Comparison of ENCODE assay signal across 11 mouse cellular contexts in genomic region chr11:24716539-24717287, GRCm38 (mm10).
A peak's percentile ranks its signal among the peaks of the same experiment; 100 is the strongest.
DNase-seq lines count a peak whose midpoint lies in the region; ATAC-seq lines count a peak whose summit lies in the region.
"Had no signal": no experiment of that assay in that cellular context is flagged by ENCODE, and none has a peak within 500 bp of the region (broad histone marks: within the 10 kb centered on the region; RNA-seq: fewer than 3 reads in every experiment).

No protein-coding gene starts in this region.

- no peaks in the 10 kb centered on the region for H3K36me3 ChIP-seq in midbrain, embryonic 14.5 days (ENCODE audit: control insufficient read depth, insufficient read depth, low read length)
- no peaks in the 10 kb centered on the region for H3K36me3 ChIP-seq in midbrain, embryonic 10.5 days
- H3K36me3 ChIP-seq in hindbrain, embryonic 15.5 days, result no peaks in the 10 kb centered on the region
- H3K36me3 ChIP-seq in kidney, embryonic 15.5 days, result no peaks in the 10 kb centered on the region
- H3K36me3 ChIP-seq: embryonic facial prominence, embryonic 10.5 days; liver, embryonic 13.5 days; midbrain, embryonic 12.5 days had no signal

- peaks cover 12% of the 10 kb centered on the region for H3K4me1 ChIP-seq in midbrain, embryonic 14.5 days (ENCODE audit: control insufficient read depth, insufficient read depth, low read length)
- H3K4me1 ChIP-seq in midbrain, embryonic 10.5 days, result peaks cover 8% of the 10 kb centered on the region; the same call in 1 of the 2 replicates
- peaks cover 16% of the 10 kb centered on the region for H3K4me1 ChIP-seq in hindbrain, embryonic 15.5 days (replicated peaks)
- H3K4me1 ChIP-seq in kidney, embryonic 15.5 days, result no peaks in the 10 kb centered on the region
- H3K4me1 ChIP-seq: embryonic facial prominence, embryonic 10.5 days; liver, embryonic 13.5 days had no signal

- H3K27me3 ChIP-seq in midbrain, embryonic 14.5 days (ENCODE audit: control insufficient read depth, insufficient read depth, low read length), result no peaks in the 10 kb centered on the region
- H3K27me3 ChIP-seq in midbrain, embryonic 10.5 days (ENCODE audit: low read depth, poor library complexity, severe bottlenecking), result no peaks in the 10 kb centered on the region
- no peaks in the 10 kb centered on the region for H3K27me3 ChIP-seq in hindbrain, embryonic 15.5 days
- H3K27me3 ChIP-seq in kidney, embryonic 15.5 days, result no peaks in the 10 kb centered on the region
- H3K27me3 ChIP-seq: liver, embryonic 13.5 days; midbrain, embryonic 12.5 days had no signal

- intact Hi-C loops in left cerebral cortex, postnatal 36 days (cut with DNase I), result no loop called here

- H3K27ac ChIP-seq in midbrain, embryonic 14.5 days (replicated peaks; ENCODE audit: low read depth, low read length), result peak overlapping the region; percentile 61
- no peak overlapping the region for H3K27ac ChIP-seq in midbrain, embryonic 10.5 days (replicated peaks)
- H3K27ac ChIP-seq in hindbrain, embryonic 15.5 days (replicated peaks), result peak overlapping the region; percentile 27; the same call in 1 of the 2 replicates
- H3K27ac ChIP-seq in kidney, embryonic 15.5 days, result no peak overlapping the region
- H3K27ac ChIP-seq: embryonic facial prominence, embryonic 10.5 days; liver, embryonic 13.5 days; midbrain, embryonic 12.5 days had no signal

- H3K9ac ChIP-seq in midbrain, embryonic 14.5 days (replicated peaks; ENCODE audit: low read length), result no peak overlapping the region
- no peak overlapping the region for H3K9ac ChIP-seq in hindbrain, embryonic 15.5 days
- no peak overlapping the region for H3K9ac ChIP-seq in kidney, embryonic 15.5 days
- H3K9ac ChIP-seq: liver, embryonic 13.5 days; midbrain, embryonic 12.5 days had no signal

- H3K9me3 ChIP-seq in midbrain, embryonic 14.5 days (ENCODE audit: control insufficient read depth, low read length), result no peaks in the 10 kb centered on the region
- no peaks in the 10 kb centered on the region for H3K9me3 ChIP-seq in midbrain, embryonic 10.5 days (replicated peaks)
- no peaks in the 10 kb centered on the region for H3K9me3 ChIP-seq in hindbrain, embryonic 15.5 days
- H3K9me3 ChIP-seq in kidney, embryonic 15.5 days (replicated peaks), result no peaks in the 10 kb centered on the region
- H3K9me3 ChIP-seq: embryonic facial prominence, embryonic 10.5 days; liver, embryonic 13.5 days; midbrain, embryonic 12.5 days had no signal

- WGBS in midbrain, embryonic 14.5 days, result 52% methylated on average over 12 of the region's 12 CpGs
- 86% methylated on average over 12 of the region's 12 CpGs for WGBS in midbrain, embryonic 10.5 days
- WGBS in hindbrain, embryonic 15.5 days, result 39% methylated on average over 12 of the region's 12 CpGs
- WGBS in kidney, embryonic 15.5 days, result 73% methylated on average over 12 of the region's 12 CpGs

- peak; percentile 17; the same call in 1 of the 2 replicates for ATAC-seq in midbrain, embryonic 14.5 days (ENCODE audit: low FRiP score, low TSS enrichment)
- 0 out of 2 replicates have a peak, but pooled peaks have one; percentile 51 for ATAC-seq in hindbrain, embryonic 15.5 days (ENCODE audit: low FRiP score, low read depth)
- ATAC-seq in kidney, embryonic 15.5 days (replicated peaks; ENCODE audit: low FRiP score), result no peak

- no peak overlapping the region for H3K4me3 ChIP-seq in midbrain, embryonic 14.5 days (replicated peaks; ENCODE audit: low read depth, low read length)
- no peak overlapping the region for H3K4me3 ChIP-seq in midbrain, embryonic 10.5 days
- H3K4me3 ChIP-seq in hindbrain, embryonic 15.5 days, result no peak overlapping the region
- no peak overlapping the region for H3K4me3 ChIP-seq in kidney, embryonic 15.5 days (replicated peaks)
- H3K4me3 ChIP-seq: embryonic facial prominence, embryonic 10.5 days; liver, embryonic 13.5 days; midbrain, embryonic 12.5 days had no signal

- peak; percentile 69 for DNase-seq in midbrain, embryonic 14.5 days
- DNase-seq in midbrain, embryonic 10.5 days (ENCODE audit: low spot score), result no peak
- peak; percentile 18 to 23 for DNase-seq in left cerebral cortex, postnatal 36 days (ENCODE audit: low spot score in 2 of 2)
- no peak for DNase-seq in lung, postnatal 4 days
- no peak for DNase-seq in lung, postnatal 14 days
- DNase-seq: kidney, postnatal 4 days; liver, embryonic 13.5 days had no signal

- H3K4me2 ChIP-seq in midbrain, embryonic 14.5 days (ENCODE audit: low read length), result 0 out of 2 replicates have a peak overlapping the region, but pooled peaks have one; percentile 1
- H3K4me2 ChIP-seq in hindbrain, embryonic 15.5 days, result peak overlapping the region; percentile 29
- H3K4me2 ChIP-seq in kidney, embryonic 15.5 days, result no peak overlapping the region
- H3K4me2 ChIP-seq: liver, embryonic 13.5 days; midbrain, embryonic 12.5 days had no signal

Comparison
In these comparisons a context has a peak if more than half of its experiments do, and no peak if none do; other contexts are left out.
1. DNase-seq: peak in midbrain, embryonic 14.5 days (single experiment) and left cerebral cortex, postnatal 36 days (2 of 2); none in midbrain, embryonic 10.5 days (single experiment), lung, postnatal 4 days (0 of 2) and lung, postnatal 14 days (single experiment).
2. H3K27ac ChIP-seq: peak in midbrain, embryonic 14.5 days (single experiment) and hindbrain, embryonic 15.5 days (single experiment); none in midbrain, embryonic 10.5 days (single experiment) and kidney, embryonic 15.5 days (single experiment).